Mouse (Mus musculus) kidney, adult 2 months (tissue): ENCODE measurements around the gene Polr2c. TPM values are rescaled to one million over a fixed set of nuclear protein-coding genes. Genes with fewer than 3 reads are reported as not detected.
"Not testable (repeated sequence)": the region's sequence is repeated elsewhere in the genome, so short reads cannot be mapped to it uniquely, and the experiment has no call there.

Source experiments
- DNase-seq: peaks from one replicate; pipeline ENCODE4 v3.0.0; 2021
- H3K27ac ChIP-seq: fragments of 200-500 bp; 2 replicates; pipeline ENCODE4 v1.5.1; 2012; ENCODE audit warnings: low read depth, low read length, control low read depth, inconsistent platforms; ENCODE audit not compliant: insufficient read depth
- H3K27me3 ChIP-seq: fragments of 200-500 bp; replicated peaks from 2 replicates; pipeline ENCODE4 v1.6.1; 2012; ENCODE audit warnings: mild to moderate bottlenecking, moderate library complexity, low read length, inconsistent platforms; ENCODE audit not compliant: control insufficient read depth, insufficient read depth
- H3K36me3 ChIP-seq: fragments of 200-500 bp; 2 replicates; pipeline ENCODE4 v1.6.1; 2012; ENCODE audit warnings: mild to moderate bottlenecking, moderate library complexity, low read length, inconsistent platforms; ENCODE audit not compliant: control insufficient read depth, insufficient read depth
- H3K4me1 ChIP-seq: fragments of 200-500 bp; 2 replicates; pipeline ENCODE4 v1.6.1; 2011; ENCODE audit warnings: low read length; ENCODE audit not compliant: control insufficient read depth, insufficient read depth
- H3K4me3 ChIP-seq: fragments of 200-500 bp; 2 replicates; pipeline ENCODE4 v1.5.1; 2011; ENCODE audit warnings: mild to moderate bottlenecking, low read depth, low read length, control low read depth; ENCODE audit not compliant: insufficient read depth
- CTCF ChIP-seq: fragments of 200-500 bp; conservative IDR thresholded peaks from 2 replicates; pipeline ENCODE4 v1.5.1; 2011; ENCODE audit warnings: low read depth, mild to moderate bottlenecking, control low read depth, low read length, moderate library complexity, mixed read lengths; ENCODE audit not compliant: insufficient read depth, insufficient read length
- POLR2A ChIP-seq: fragments of 200-500 bp; IDR thresholded peaks from one replicate; pipeline ENCODE4 v1.6.1; 2011; ENCODE audit warnings: low read depth, low read length, control low read depth
- WGBS: fragments of 180-500 bp; shearing (Covaris S2); methylation state at CpG from one replicate; pipeline ENCODE4 v1.1.7; 2018; 5-methylcytosine and 5-hydroxymethylcytosine counted together
- polyA plus RNA-seq: library from polyadenylated mRNA; depleted of rRNA; stranded (reverse); fragments of >200 nt; gene quantifications from 2 replicates; pipeline ENCODE4 v1.2.3, GENCODE M21; 2012

Polr2c gene
- polyA plus RNA-seq, 1 experiment = 107 TPM

DNA sequence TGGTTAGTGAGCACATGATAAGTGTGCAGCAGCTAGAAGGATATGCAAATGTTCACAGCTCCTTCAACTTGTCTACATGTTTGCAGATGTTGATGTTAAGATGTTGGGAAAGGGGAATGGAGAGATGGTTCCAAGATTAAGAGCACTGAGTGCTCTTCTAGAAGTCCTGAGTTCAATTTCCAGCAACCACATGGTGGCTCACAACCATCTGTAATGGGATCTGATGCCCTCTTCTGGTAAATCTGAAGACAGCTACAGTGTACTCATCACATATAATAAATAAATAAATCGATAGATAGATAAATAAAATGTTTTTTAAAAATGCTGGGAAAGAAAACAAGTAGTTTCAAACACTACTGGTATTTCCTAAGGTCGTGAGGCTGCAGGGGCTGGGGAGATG, 16.1 kb upstream of the Polr2c start:
- Histone ChIP-seq H3K4me3 (no peak overlapping the region), H3K27me3 (no peaks in the 10 kb centered on the region), H3K36me3 (0 out of 2 replicates have a peak, but pooled peaks cover 3% of the 10 kb centered on the region), H3K27ac (no peak overlapping the region), H3K4me1 (peaks cover 9% of the 10 kb centered on the region)
- 47% methylated on average over 2 of the region's 2 CpGs for WGBS
- no peak for DNase-seq
- TF ChIP-seq POLR2A = no peak
- TF ChIP-seq CTCF = no peak

DNA sequence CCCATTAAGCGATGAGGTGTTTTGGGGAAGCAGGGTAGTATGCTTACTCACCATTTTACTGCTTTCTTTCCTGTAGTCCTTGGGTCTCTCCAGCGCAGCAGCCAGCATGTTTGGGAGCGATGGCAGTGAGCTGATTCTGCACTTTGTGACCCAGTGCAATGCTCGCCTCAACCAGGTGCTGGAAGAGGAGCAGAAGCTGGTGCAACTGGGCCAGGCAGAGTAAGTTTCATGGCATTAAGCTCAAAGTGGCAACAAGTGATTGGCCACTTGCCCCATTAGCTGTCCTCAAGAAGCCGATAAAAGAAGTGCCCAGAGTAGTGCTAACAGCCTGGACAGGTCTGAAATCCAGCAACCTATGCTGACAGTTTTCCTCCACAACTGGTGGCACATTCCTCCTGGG, 7.2 kb upstream of the Polr2c start:
- H3K27me3 ChIP-seq = no peaks in the 10 kb centered on the region
- H3K4me3 ChIP-seq = no peak overlapping the region
- DNase-seq = no peak
- no peak overlapping the region for H3K27ac ChIP-seq
- TF ChIP-seq POLR2A (no peak), CTCF (no peak)
- 80% methylated on average over 5 of the region's 5 CpGs for WGBS
- peaks cover 2% of the 10 kb centered on the region; the same call in 1 of the 2 replicates for H3K36me3 ChIP-seq
- H3K4me1 ChIP-seq = no peaks in the 10 kb centered on the region

DNA sequence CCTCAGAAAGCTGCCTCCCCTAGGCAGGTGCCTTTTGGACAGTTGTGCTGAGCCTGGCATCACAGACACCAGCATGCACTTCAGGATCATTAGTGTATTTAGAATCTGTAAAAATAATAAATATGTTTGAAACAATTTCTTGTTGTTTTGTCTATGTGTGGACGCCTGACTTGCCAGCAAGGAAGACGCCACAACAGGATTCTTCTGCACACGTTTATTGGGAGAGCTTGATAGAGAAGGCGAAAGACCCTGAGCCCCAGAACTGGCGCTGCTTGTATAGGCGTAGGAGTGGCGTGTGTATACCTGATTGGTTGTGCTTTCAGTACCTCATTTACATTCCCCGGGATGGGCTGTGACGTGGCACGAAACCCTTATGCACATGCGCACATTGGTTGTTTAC, 2.5 kb upstream of the Polr2c start:
- H3K4me1 ChIP-seq, H3K4me3 ChIP-seq, H3K36me3 ChIP-seq, H3K27ac ChIP-seq, H3K27me3 ChIP-seq, DNase-seq: not testable (repeated sequence)
- 93% methylated on average over 11 of the region's 11 CpGs for WGBS

DNA sequence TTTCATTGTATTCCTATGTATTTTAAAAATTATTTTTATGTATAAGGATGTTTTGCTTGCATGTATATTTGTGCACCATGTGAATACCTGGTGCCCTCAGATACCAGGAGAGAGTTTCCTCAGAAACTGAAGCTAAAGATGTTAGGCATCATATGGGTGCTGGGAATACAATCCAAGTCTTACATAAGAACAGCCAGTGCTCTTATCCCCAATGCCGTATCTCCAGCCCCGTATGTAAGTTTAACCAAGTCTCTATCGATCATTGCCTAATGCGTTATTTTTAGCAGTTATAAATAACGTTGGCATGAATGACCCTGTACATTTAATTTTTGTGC, 272 bp upstream of the Polr2c start:
- H3K4me3 ChIP-seq = no peak overlapping the region

DNA sequence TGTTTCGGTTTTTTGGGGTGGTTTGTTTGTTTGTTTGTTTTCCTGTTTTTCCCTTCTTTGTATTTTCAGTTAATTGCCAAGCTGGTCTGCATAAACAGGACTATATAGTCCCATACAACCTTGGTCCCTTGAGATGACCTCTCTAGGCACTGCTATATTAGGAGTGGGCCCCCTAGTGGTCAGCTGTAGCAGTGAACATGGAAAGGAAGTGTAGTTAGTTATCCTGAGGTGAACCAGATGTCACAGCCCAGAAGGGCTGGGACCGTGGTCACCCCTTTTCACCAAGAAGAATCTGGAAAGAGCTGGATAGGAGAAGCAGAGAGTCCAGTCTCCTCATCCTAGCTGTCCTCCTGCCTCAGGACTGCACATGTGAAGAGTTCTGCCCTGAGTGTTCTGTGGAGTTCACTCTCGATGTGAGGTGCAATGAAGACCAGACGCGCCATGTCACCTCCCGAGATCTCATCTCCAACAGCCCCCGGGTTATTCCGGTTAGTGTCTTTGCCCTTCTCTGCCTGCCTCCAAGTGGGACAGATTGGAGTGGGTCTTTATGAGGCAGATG, 4.2 kb downstream of the Polr2c start:
- Histone ChIP-seq H3K27ac (no peak overlapping the region), H3K4me1 (peaks cover 4% of the 10 kb centered on the region; the same call in 1 of the 2 replicates), H3K4me3 (no peak overlapping the region), H3K36me3 (peaks cover 1% of the 10 kb centered on the region; the same call in 1 of the 2 replicates), H3K27me3 (no peaks in the 10 kb centered on the region)
- peak; percentile 62 for TF ChIP-seq CTCF
- TF ChIP-seq POLR2A = no peak
- WGBS = 71% methylated on average over 8 of the region's 8 CpGs
- peak; percentile 81 for DNase-seq

More for the DNA sequence above, 272 bp upstream of the Polr2c start:
- Histone ChIP-seq H3K36me3 (peaks cover 1% of the 10 kb centered on the region; the same call in 1 of the 2 replicates), H3K27ac (no peak overlapping the region), H3K4me1 (peaks cover 4% of the 10 kb centered on the region; the same call in 1 of the 2 replicates), H3K27me3 (no peaks in the 10 kb centered on the region)
- WGBS = 27% methylated on average over 5 of the region's 5 CpGs
- DNase-seq = no peak
- TF ChIP-seq CTCF = no peak
- TF ChIP-seq POLR2A = no peak

DNA sequence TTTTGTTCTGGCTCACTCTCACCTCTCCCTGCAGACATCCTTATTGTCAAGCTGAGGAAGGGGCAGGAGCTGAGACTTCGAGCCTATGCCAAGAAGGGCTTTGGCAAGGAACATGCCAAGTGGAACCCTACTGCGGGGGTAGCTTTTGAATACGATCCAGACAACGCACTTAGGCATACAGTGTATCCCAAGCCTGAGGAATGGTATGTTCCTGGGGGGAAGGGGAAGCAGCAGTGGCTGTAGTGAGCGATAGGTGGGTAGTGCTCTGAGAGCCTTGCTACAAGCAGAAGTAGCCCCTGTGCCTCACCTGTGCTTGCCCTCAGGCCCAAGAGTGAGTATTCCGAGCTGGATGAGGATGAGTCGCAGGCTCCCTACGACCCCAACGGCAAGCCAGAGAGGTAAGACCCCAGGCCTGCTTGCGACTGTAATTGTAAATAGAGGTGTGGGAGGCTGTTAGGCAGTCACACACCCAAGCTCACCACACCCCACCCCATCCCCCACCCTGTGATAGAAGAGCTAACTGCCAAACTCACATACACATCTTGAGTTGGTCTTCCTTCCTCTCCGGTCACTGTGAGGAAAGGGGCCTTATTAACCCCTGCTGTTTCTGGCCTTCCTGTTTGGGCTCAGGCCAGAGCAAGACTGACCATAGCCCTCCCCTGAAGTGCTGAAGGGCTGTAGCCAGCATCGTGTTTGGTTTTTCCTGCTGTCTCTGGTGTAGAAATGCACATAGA, 5.4 kb downstream of the Polr2c start:
- H3K4me1 ChIP-seq = peaks cover 4% of the 10 kb centered on the region; the same call in 1 of the 2 replicates
- WGBS = 76% methylated on average over 12 of the region's 12 CpGs
- DNase-seq = peak; percentile 28
- TF ChIP-seq POLR2A (no peak), CTCF (no peak)
- H3K27ac ChIP-seq = no peak overlapping the region
- H3K4me3 ChIP-seq = no peak overlapping the region
- peaks cover 1% of the 10 kb centered on the region; the same call in 1 of the 2 replicates for H3K36me3 ChIP-seq
- H3K27me3 ChIP-seq = no peaks in the 10 kb centered on the region

DNA sequence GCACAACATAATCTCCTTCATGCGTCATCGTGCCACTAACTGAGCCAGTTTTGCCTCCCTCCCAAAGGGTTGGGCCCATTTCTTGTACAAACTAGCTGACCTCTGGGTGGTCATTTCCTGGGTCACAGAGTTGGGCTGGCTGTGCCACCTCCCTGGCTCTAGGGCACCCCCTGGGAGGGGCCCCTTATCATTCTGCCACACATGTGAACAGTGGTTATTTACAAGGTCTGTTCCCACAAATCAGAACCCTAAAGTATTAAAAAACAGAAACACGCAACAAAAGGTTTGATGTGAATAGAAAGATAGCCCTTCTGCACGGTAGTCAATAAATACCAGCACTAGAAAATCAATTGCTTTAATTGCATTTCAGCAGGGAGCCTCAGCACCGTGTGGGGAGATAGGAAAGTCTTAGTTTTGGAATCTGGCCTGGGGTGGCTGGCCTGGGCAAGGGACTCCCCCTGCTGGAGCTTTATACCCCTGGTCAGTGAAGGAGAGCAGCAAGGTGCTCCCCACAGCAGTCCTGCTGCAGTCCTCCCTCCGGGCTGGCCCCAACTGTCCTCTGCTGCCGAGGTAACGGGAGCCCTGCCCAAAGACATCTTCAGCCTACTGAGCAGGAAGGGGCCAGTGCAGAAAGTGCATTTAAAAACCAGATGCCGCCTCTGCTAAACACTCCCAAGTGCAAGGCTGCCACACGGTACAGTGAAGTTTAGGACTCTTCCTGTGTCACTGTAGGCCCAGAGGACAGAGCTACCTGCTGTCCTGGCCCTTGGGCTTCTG, 6.8 kb downstream of the Polr2c start:
- H3K27ac ChIP-seq = no peak overlapping the region
- H3K27me3 ChIP-seq = no peaks in the 10 kb centered on the region
- WGBS = 67% methylated on average over 10 of the region's 10 CpGs
- TF ChIP-seq POLR2A (no peak), CTCF (no peak)
- no peak for DNase-seq
- peaks cover 4% of the 10 kb centered on the region; the same call in 1 of the 2 replicates for H3K4me1 ChIP-seq
- no peak overlapping the region for H3K4me3 ChIP-seq
- peaks cover 1% of the 10 kb centered on the region; the same call in 1 of the 2 replicates for H3K36me3 ChIP-seq
